Mouse (Mus musculus): Measurements from ENCODE around the gene Ankrd6.

DNA sequence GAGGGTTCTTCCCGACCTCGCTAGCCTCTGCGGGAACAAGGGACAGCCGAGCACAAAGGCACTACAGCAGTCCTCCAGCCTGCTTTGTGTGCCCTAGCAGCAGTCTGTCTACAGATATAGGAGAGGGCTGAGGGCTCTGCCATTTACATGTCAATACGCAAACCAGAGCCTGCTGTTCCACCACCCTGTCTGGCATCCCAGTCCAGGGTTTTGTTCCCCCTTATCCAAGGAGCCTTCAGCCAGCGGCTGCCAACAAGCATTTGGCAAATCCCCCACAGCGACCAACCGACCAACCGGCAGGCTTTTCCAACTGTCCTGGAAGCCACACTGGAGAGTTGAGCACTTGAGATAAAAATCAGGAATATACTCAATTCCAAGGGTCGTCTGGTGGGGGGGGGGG, 27.2 kb downstream of the Ankrd6 start:
- TF ChIP-seq CTCF (IDR thresholded peaks at IDR 0.05; ENCODE audit: borderline replicate concordance, insufficient read depth, low read length) (no peak), POLR2A (IDR thresholded peaks at IDR 0.05; ENCODE audit: low read depth, low read length) (no peak)
